Mouse (Mus musculus): Measurements from ENCODE around the gene Hspb2.

Gene Hspb2

GRCm38 (mm10) chr9:50711337-50711736 is 40.8 kb downstream of the Hspb2 start:
- DNase-seq (ENCODE audit: low read depth, low spot score), result no peak

- no peak for DNase-seq (ENCODE audit: low read depth, low spot score)
Measured at GRCm38 (mm10) chr9:50709108-50709507, 43.0 kb downstream of the Hspb2 start.

GRCm38 (mm10) chr9:50704907-50705306 is 47.2 kb downstream of the Hspb2 start:
- no peak for DNase-seq (ENCODE audit: low read depth, low spot score)

Measured in CD4-positive helper T cell, adult 2 months (primary cell).